Comparison of ENCODE assay signal across 8 mouse cellular contexts in genomic region chr12:99884269-99885261, GRCm38 (mm10). TPM values are rescaled to one million over a fixed set of nuclear protein-coding genes. Genes with fewer than 3 reads are reported as not detected.
DNase-seq lines count a peak whose midpoint lies in the region; ATAC-seq and TF ChIP-seq lines count a peak whose summit lies in the region.

TSS of gene Efcab11 (minus strand) at chr12:99884439.
TSS of gene Tdp1 (plus strand) at chr12:99884517.

- peak; percentile 91 for ATAC-seq in embryonic facial prominence, embryonic 15.5 days (ENCODE audit: insufficient number of reproducible peaks, low FRiP score, low TSS enrichment, low read depth)
- ATAC-seq in kidney, embryonic 15.5 days (replicated peaks; ENCODE audit: low FRiP score) = peak; percentile 90
- ATAC-seq in monocyte, adult 5-6 weeks (replicated peaks; ENCODE audit: insufficient number of reproducible peaks, low FRiP score, low TSS enrichment, poor library complexity, severe bottlenecking) = peak; percentile 71

- H3K27ac ChIP-seq in bone marrow, adult 2 months (ENCODE audit: control insufficient read depth, insufficient read depth, low read depth, low read length, poor library complexity) = peak within 1 kb of the TSS; percentile 80
- peak within 1 kb of the TSS; percentile 75 for H3K27ac ChIP-seq in embryonic facial prominence, embryonic 15.5 days (replicated peaks)
- peak within 1 kb of the TSS; percentile 98 for H3K27ac ChIP-seq in heart, embryonic 10.5 days
- peak within 1 kb of the TSS; percentile 82 for H3K27ac ChIP-seq in kidney, embryonic 15.5 days

- H3K4me1 ChIP-seq in bone marrow, adult 2 months (ENCODE audit: control insufficient read depth, insufficient read depth, low read length) = peaks cover 2% of the 10 kb centered on the region; the same call in 1 of the 2 replicates
- peaks cover 16% of the 10 kb centered on the region for H3K4me1 ChIP-seq in embryonic facial prominence, embryonic 15.5 days
- H3K4me1 ChIP-seq in heart, embryonic 10.5 days = peaks cover 25% of the 10 kb centered on the region
- H3K4me1 ChIP-seq in kidney, embryonic 15.5 days = peaks cover 21% of the 10 kb centered on the region

- peak; percentile 90; the same call in 1 of the 2 replicates for TF ChIP-seq POLR2A in bone marrow, adult 2 months (IDR thresholded peaks at IDR 0.05; ENCODE audit: borderline replicate concordance, control insufficient read depth, low read depth, low read length)

- TF ChIP-seq CTCF in bone marrow, adult 2 months (IDR thresholded peaks at IDR 0.05; ENCODE audit: control insufficient read depth, insufficient read depth, low read length) = no peak

- WGBS in bone marrow, adult 2 months = under 1% methylated on average over 71 of the region's 73 CpGs
- WGBS in embryonic facial prominence, embryonic 15.5 days = under 1% methylated on average over 64 of the region's 73 CpGs
- under 1% methylated on average over 73 of the region's 73 CpGs for WGBS in heart, embryonic 10.5 days
- under 1% methylated on average over 73 of the region's 73 CpGs for WGBS in kidney, embryonic 15.5 days

- peak within 1 kb of the TSS; percentile 94 for H3K4me3 ChIP-seq in bone marrow, adult 2 months (replicated peaks; ENCODE audit: control insufficient read depth, low read depth, low read length)
- peak within 1 kb of the TSS; percentile 88 for H3K4me3 ChIP-seq in embryonic facial prominence, embryonic 15.5 days (replicated peaks)
- peak within 1 kb of the TSS; percentile 82 for H3K4me3 ChIP-seq in heart, embryonic 10.5 days
- H3K4me3 ChIP-seq in kidney, embryonic 15.5 days (replicated peaks) = peak within 1 kb of the TSS; percentile 79

- H3K9ac ChIP-seq in embryonic facial prominence, embryonic 15.5 days = peak within 1 kb of the TSS; percentile 64
- H3K9ac ChIP-seq in kidney, embryonic 15.5 days = peak within 1 kb of the TSS; percentile 92

- H3K4me2 ChIP-seq in embryonic facial prominence, embryonic 15.5 days (replicated peaks) = peak within 1 kb of the TSS; percentile 93
- H3K4me2 ChIP-seq in kidney, embryonic 15.5 days = peak within 1 kb of the TSS; percentile 93

- no peaks in the 10 kb centered on the region for H3K36me3 ChIP-seq in embryonic facial prominence, embryonic 15.5 days
- peaks cover 4% of the 10 kb centered on the region; the same call in 1 of the 2 replicates for H3K36me3 ChIP-seq in heart, embryonic 10.5 days
- H3K36me3 ChIP-seq in kidney, embryonic 15.5 days = no peaks in the 10 kb centered on the region; the same call in 1 of the 2 replicates

- DNase-seq in 416B (ENCODE audit: low read depth) (peak; percentile 92), liver (peak; percentile 94)
- peak; percentile 97 for DNase-seq in heart, embryonic 10.5 days (ENCODE audit: low spot score)
- peak; percentile 93 to 98 for DNase-seq in spleen, postnatal 4 days (ENCODE audit: low spot score in 2 of 2)

- no peaks in the 10 kb centered on the region for H3K9me3 ChIP-seq in embryonic facial prominence, embryonic 15.5 days (replicated peaks)
- no peaks in the 10 kb centered on the region for H3K9me3 ChIP-seq in heart, embryonic 10.5 days
- H3K9me3 ChIP-seq in kidney, embryonic 15.5 days (replicated peaks) = no peaks in the 10 kb centered on the region

- no peaks in the 10 kb centered on the region for H3K27me3 ChIP-seq in embryonic facial prominence, embryonic 15.5 days
- H3K27me3 ChIP-seq in heart, embryonic 10.5 days (ENCODE audit: insufficient read depth, poor library complexity, severe bottlenecking) = no peaks in the 10 kb centered on the region
- H3K27me3 ChIP-seq in kidney, embryonic 15.5 days = no peaks in the 10 kb centered on the region

RNA-seq across cellular contexts. Expression of gene Efcab11, which starts in this region (rescaled TPM):
- 4.7 and 7.1 TPM in 2 replicates for polyA plus RNA-seq in bone marrow, adult 2 months (2011; ENCODE audit: insufficient read depth, insufficient read length, low replicate concordance, missing spikeins)
- 10.3 and 10.9 TPM in 2 replicates for polyA plus RNA-seq in embryonic facial prominence, embryonic 15.5 days (2015; fragmentation: Nextera tagmentation; extraction: Ambion mirVana)
- 10.1 and 12.6 TPM in 2 replicates for polyA plus RNA-seq in heart, embryonic 10.5 days (2016; fragmentation: Nextera tagmentation; extraction: Ambion mirVana)
- polyA plus RNA-seq in kidney, embryonic 15.5 days (2015; fragmentation: Nextera tagmentation; extraction: Ambion mirVana) = 10.7 and 12.7 TPM in 2 replicates
- total RNA-seq in monocyte, adult 5-6 weeks (2017) = 0.64 to 6.7 TPM (median 2.5 TPM) in 3 replicates

RNA-seq across cellular contexts. Expression of gene Tdp1, which starts in this region (rescaled TPM):
- 10.4 and 25.1 TPM in 2 replicates for polyA plus RNA-seq in bone marrow, adult 2 months (2011; ENCODE audit: insufficient read depth, insufficient read length, low replicate concordance, missing spikeins)
- polyA plus RNA-seq in embryonic facial prominence, embryonic 15.5 days (2015; fragmentation: Nextera tagmentation; extraction: Ambion mirVana) = 46.9 and 52.3 TPM in 2 replicates
- 42.0 and 51.3 TPM in 2 replicates for polyA plus RNA-seq in heart, embryonic 10.5 days (2016; fragmentation: Nextera tagmentation; extraction: Ambion mirVana)
- polyA plus RNA-seq in kidney, embryonic 15.5 days (2015; fragmentation: Nextera tagmentation; extraction: Ambion mirVana) = 59.2 and 59.3 TPM in 2 replicates
- 3.5 to 15.1 TPM (median 4.2 TPM) in 3 replicates for total RNA-seq in monocyte, adult 5-6 weeks (2017)

Comparison
In these comparisons a context has a peak if more than half of its experiments do, and no peak if none do; other contexts are left out.
1. Peak in every context shown above with its lines: DNase-seq, ATAC-seq, H3K4me3 ChIP-seq and H3K27ac ChIP-seq.